Mouse (Mus musculus) heart, adult 2 months (tissue): ENCODE results near the gene Plcl2. TPM values are rescaled to one million over a fixed set of nuclear protein-coding genes. Genes with fewer than 3 reads are reported as not detected.
A peak's percentile ranks its signal among the peaks of the same experiment; 100 is the strongest.

ENCODE experiments used
- DNase-seq, 2 experiments: peaks; one replicate each; pipeline ENCODE4 v3.0.0; 2021
- H3K27ac ChIP-seq: fragments of 200-600 bp; 2 replicates; pipeline ENCODE4 v1.8.1; 2022
- H3K27me3 ChIP-seq: fragments of 200-500 bp; 2 replicates; pipeline ENCODE4 v1.6.1; 2012; ENCODE audit warnings: mild to moderate bottlenecking, low read length, inconsistent platforms, mixed read lengths; ENCODE audit not compliant: control insufficient read depth, insufficient read depth
- H3K36me3 ChIP-seq: fragments of 200-500 bp; 2 replicates; pipeline ENCODE4 v1.6.1; 2012; ENCODE audit warnings: low read length, inconsistent platforms; ENCODE audit not compliant: control insufficient read depth, insufficient read depth
- H3K4me1 ChIP-seq: fragments of 200-500 bp; 2 replicates; pipeline ENCODE4 v1.6.1; 2011; ENCODE audit warnings: low read length; ENCODE audit not compliant: control insufficient read depth, insufficient read depth
- H3K4me3 ChIP-seq: fragments of 200-600 bp; 2 replicates; pipeline ENCODE4 v1.8.1; 2022
- H3K79me2 ChIP-seq: fragments of 200-500 bp; replicated peaks from 2 replicates; pipeline ENCODE4 v1.6.1; 2012; ENCODE audit warnings: mild to moderate bottlenecking, inconsistent platforms, low read length, moderate library complexity, mixed read lengths; ENCODE audit not compliant: control insufficient read depth, insufficient read depth
- H3K9ac ChIP-seq: fragments of 200-500 bp; 2 replicates; pipeline ENCODE4 v1.6.1; 2012; ENCODE audit warnings: low read depth, mild to moderate bottlenecking, control low read depth, inconsistent platforms, low read length, mixed read lengths
- CTCF ChIP-seq: fragments of 200-600 bp; IDR thresholded peaks from 2 replicates; pipeline ENCODE4 v1.8.1; 2022; ENCODE audit warnings: antibody characterized with exemption, mild to moderate bottlenecking, moderate library complexity
- EP300 ChIP-seq: fragments of 200-500 bp; IDR thresholded peaks from 2 replicates; pipeline ENCODE4 v1.6.1; 2011; ENCODE audit warnings: low read depth, low read length, control low read depth; ENCODE audit not compliant: insufficient read depth
- POLR2A ChIP-seq: fragments of 200-500 bp; IDR thresholded peaks from 2 replicates; pipeline ENCODE4 v1.6.1; 2011; ENCODE audit warnings: mild to moderate bottlenecking, low read depth, low read length, control low read depth; ENCODE audit not compliant: insufficient read depth
- WGBS: fragments of 180-500 bp; shearing (Covaris S2); methylation state at CpG from one replicate; pipeline ENCODE4 v1.1.7; 2018; 5-methylcytosine and 5-hydroxymethylcytosine counted together
- intact Hi-C: fragments of 180-260 bp; cut with DNase I; formaldehyde crosslinking; loops from one replicate; pipeline ENCODE4 v1.15.1; 2025
- polyA plus RNA-seq: library from polyadenylated mRNA; depleted of rRNA; stranded (reverse); fragments of >200 nt; gene quantifications from 2 replicates; pipeline ENCODE4 v1.2.3, GENCODE M21; 2012
- total RNA-seq, 2 experiments: library from RNA; stranded (reverse); gene quantifications; 2 replicates each; pipeline ENCODE4 v1.2.3; 2021

The Plcl2 gene
- total and polyA plus RNA-seq, 3 experiments, result 2.8 to 8.0 (median 7.5) TPM

DNA sequence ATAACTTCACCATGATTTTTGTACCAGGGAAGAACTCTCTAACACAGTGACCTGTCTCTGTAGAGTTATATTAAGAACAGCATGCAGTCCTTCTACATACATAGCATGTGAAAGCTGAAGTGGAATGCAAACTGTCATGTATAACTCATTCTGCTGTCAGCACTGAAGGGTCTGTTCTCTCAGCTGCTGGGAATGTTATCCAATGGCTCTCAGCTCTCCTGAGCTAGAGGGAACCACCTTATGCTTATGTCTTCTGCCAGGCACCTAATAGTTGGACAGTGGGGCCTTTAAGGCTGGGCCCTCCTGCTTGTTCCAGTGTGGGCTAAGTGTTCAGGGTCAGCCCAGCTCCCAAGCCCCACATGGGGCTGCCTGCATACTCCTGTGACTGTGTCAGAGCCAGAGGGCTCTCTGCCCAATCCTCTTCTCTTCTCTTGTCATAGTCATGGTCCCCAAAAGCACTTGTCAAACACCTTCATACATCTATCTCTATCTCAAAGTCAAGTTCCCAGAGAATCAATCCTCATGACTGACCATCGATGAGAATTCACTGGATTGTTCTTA is 22.1 kb upstream of the Plcl2 start:
- no peaks in the 10 kb centered on the region for H3K36me3 ChIP-seq
- H3K79me2 ChIP-seq, result no peaks in the 10 kb centered on the region
- no peak overlapping the region for H3K4me3 ChIP-seq
- DNase-seq, result no peak
- H3K4me1 ChIP-seq, result no peaks in the 10 kb centered on the region; the same call in 1 of the 2 replicates
- no peaks in the 10 kb centered on the region for H3K27me3 ChIP-seq
- no peak overlapping the region for H3K9ac ChIP-seq
- intact Hi-C loops, result no loop called here
- 74% methylated on average over 1 of the region's 1 CpGs for WGBS
- H3K27ac ChIP-seq, result no peak overlapping the region
- TF ChIP-seq POLR2A (no peak), CTCF (no peak), EP300 (no peak)

GRCm38 (mm10) chr17:50487670-50488069 is 21.5 kb upstream of the Plcl2 start:
- Histone ChIP-seq H3K36me3 (no peaks in the 10 kb centered on the region), H3K4me1 (no peaks in the 10 kb centered on the region; the same call in 1 of the 2 replicates), H3K9ac (no peak overlapping the region), H3K27me3 (no peaks in the 10 kb centered on the region), H3K27ac (no peak overlapping the region), H3K4me3 (no peak overlapping the region), H3K79me2 (no peaks in the 10 kb centered on the region)
- no peak for TF ChIP-seq POLR2A
- no peak for TF ChIP-seq EP300
- TF ChIP-seq CTCF, result no peak
- 87% methylated on average over 3 of the region's 3 CpGs for WGBS
- no peak for DNase-seq
- intact Hi-C loops, result no loop called here

- no peak for TF ChIP-seq CTCF
- TF ChIP-seq EP300, result no peak
- no peak for TF ChIP-seq POLR2A
- Histone ChIP-seq H3K9ac (no peak overlapping the region), H3K27ac (no peak overlapping the region), H3K4me1 (no peaks in the 10 kb centered on the region; the same call in 1 of the 2 replicates), H3K4me3 (no peak overlapping the region), H3K27me3 (no peaks in the 10 kb centered on the region), H3K79me2 (no peaks in the 10 kb centered on the region), H3K36me3 (no peaks in the 10 kb centered on the region)
- 86% methylated on average over 3 of the region's 3 CpGs for WGBS
- DNase-seq, result no peak
- intact Hi-C loops, result no loop called here
Measured at GRCm38 (mm10) chr17:50488406-50488805, 20.8 kb upstream of the Plcl2 start.

- Histone ChIP-seq H3K9ac (no peak overlapping the region), H3K27ac (no peak overlapping the region), H3K36me3 (no peaks in the 10 kb centered on the region), H3K79me2 (no peaks in the 10 kb centered on the region), H3K27me3 (no peaks in the 10 kb centered on the region), H3K4me1 (no peaks in the 10 kb centered on the region; the same call in 1 of the 2 replicates), H3K4me3 (no peak overlapping the region)
- 83% methylated on average over 2 of the region's 2 CpGs for WGBS
- no peak for TF ChIP-seq CTCF
- DNase-seq, result no peak
- intact Hi-C loops, result no loop called here
Measured at GRCm38 (mm10) chr17:50488895-50489294, 20.3 kb upstream of the Plcl2 start.

GRCm38 (mm10) chr17:50490644-50491430 is 18.4 kb upstream of the Plcl2 start:
- no peak for DNase-seq
- WGBS, result 79% methylated on average over 11 of the region's 11 CpGs
- Histone ChIP-seq H3K4me3 (no peak overlapping the region), H3K27me3 (no peaks in the 10 kb centered on the region), H3K36me3 (no peaks in the 10 kb centered on the region), H3K9ac (no peak overlapping the region), H3K79me2 (no peaks in the 10 kb centered on the region), H3K27ac (no peak overlapping the region), H3K4me1 (no peaks in the 10 kb centered on the region; the same call in 1 of the 2 replicates)
- TF ChIP-seq POLR2A (no peak), EP300 (no peak), CTCF (no peak)
- intact Hi-C loops, result no loop called here

DNA sequence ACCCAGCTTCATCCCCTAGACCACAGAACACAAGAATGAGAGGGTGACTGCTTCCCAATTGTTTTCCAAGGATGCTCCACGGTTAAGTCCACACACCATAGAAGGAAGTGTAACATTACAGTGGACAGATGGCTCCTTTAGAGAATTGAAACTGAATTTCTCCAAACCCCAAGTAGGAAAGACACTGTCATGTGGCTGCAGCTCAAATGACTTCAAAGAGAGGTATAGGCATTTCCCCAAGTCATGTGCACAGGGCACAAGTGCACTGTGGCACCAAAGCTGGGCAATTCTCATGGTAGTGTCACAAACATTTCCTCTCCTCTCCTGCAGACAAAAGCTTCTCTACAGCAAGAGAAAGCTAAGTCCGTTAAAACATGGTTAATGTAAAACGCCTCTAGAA is 17.7 kb upstream of the Plcl2 start:
- no peaks in the 10 kb centered on the region for H3K79me2 ChIP-seq
- DNase-seq, result peak in 1 of 2 experiments; percentile 8
- H3K4me1 ChIP-seq, result no peaks in the 10 kb centered on the region; the same call in 1 of the 2 replicates
- 82% methylated on average over 3 of the region's 3 CpGs for WGBS
- no peak for TF ChIP-seq CTCF
- TF ChIP-seq EP300, result no peak
- TF ChIP-seq POLR2A, result no peak
- no peak overlapping the region for H3K9ac ChIP-seq
- no peak overlapping the region for H3K27ac ChIP-seq
- no peaks in the 10 kb centered on the region for H3K36me3 ChIP-seq
- no peak overlapping the region for H3K4me3 ChIP-seq
- intact Hi-C loops, result no loop called here
- H3K27me3 ChIP-seq, result no peaks in the 10 kb centered on the region
